Mouse (Mus musculus) frontal cortex, adult 2 months (tissue): ENCODE measurements around the gene Eml2. TPM values are rescaled to one million over a fixed set of nuclear protein-coding genes. Genes with fewer than 3 reads are reported as not detected.

Experiments used
- DNase-seq, 2 experiments: peaks; one replicate each; pipeline ENCODE4 v3.0.0; 2022; ENCODE audit warnings: low spot score in 1 of 2; ENCODE audit errors: extremely low spot score in 1 of 2
- polyA plus RNA-seq: library from polyadenylated mRNA; depleted of rRNA; stranded (reverse); fragments of >200 nt; gene quantifications from 2 replicates; pipeline ENCODE4 v1.2.3, GENCODE M21; 2012; rRNA removed

The Eml2 gene
- polyA plus RNA-seq, 1 experiment = 136 TPM

- no peak for DNase-seq
These were observed 77.2 kb downstream of the Eml2 start for GRCm38 (mm10) chr7:19253437-19253836.

- DNase-seq = no peak
These were observed 79.2 kb downstream of the Eml2 start for GRCm38 (mm10) chr7:19255395-19255794.

Other genes with a start within 250 kb of the Eml2 start
- gene Nanos2, start 189.0 kb upstream of the Eml2 start, polyA plus RNA-seq = 2.9 and 4.1 TPM in 2 replicates
- gene Mypop, start 185.2 kb upstream of the Eml2 start, polyA plus RNA-seq = 39.9 and 46.2 TPM in 2 replicates
- gene Irf2bp1, start 172.4 kb upstream of the Eml2 start, polyA plus RNA-seq = 29.0 and 30.5 TPM in 2 replicates
- gene Foxa3, start 152.9 kb upstream of the Eml2 start, polyA plus RNA-seq = not detected in 2 replicates
- gene Sympk, start 152.0 kb upstream of the Eml2 start, polyA plus RNA-seq = 118 and 120 TPM in 2 replicates
- 0.14 and 0.17 TPM in 2 replicates for gene Rsph6a, start 121.7 kb upstream of the Eml2 start, polyA plus RNA-seq
- gene Dmwd, start 100.2 kb upstream of the Eml2 start, polyA plus RNA-seq = 174 and 178 TPM in 2 replicates
- gene Dmpk, start 92.6 kb upstream of the Eml2 start, polyA plus RNA-seq = 50.3 and 59.6 TPM in 2 replicates
- gene Six5, start 81.8 kb upstream of the Eml2 start, polyA plus RNA-seq = 5.4 and 5.7 TPM in 2 replicates
- 1.1 and 1.4 TPM in 2 replicates for gene Gm4969, start 58.1 kb upstream of the Eml2 start, polyA plus RNA-seq
- gene Fbxo46, start 56.6 kb upstream of the Eml2 start, polyA plus RNA-seq = 8.4 and 9.0 TPM in 2 replicates
- gene Qpctl, start 27.1 kb upstream of the Eml2 start, polyA plus RNA-seq = 15.3 and 16.7 TPM in 2 replicates
- 70.7 and 83.9 TPM in 2 replicates for gene Snrpd2, start 26.7 kb upstream of the Eml2 start, polyA plus RNA-seq
- 11.0 and 11.9 TPM in 2 replicates for gene Gipr, start 10.3 kb upstream of the Eml2 start, polyA plus RNA-seq
- 7.4 and 7.7 TPM in 2 replicates for gene Gpr4, start 36.1 kb downstream of the Eml2 start, polyA plus RNA-seq
- gene Opa3, start 51.9 kb downstream of the Eml2 start, polyA plus RNA-seq = 40.9 and 41.0 TPM in 2 replicates
- 22.2 and 24.9 TPM in 2 replicates for gene Vasp, start 95.4 kb downstream of the Eml2 start, polyA plus RNA-seq
- gene Ppm1n, start 103.6 kb downstream of the Eml2 start, polyA plus RNA-seq = 0.48 and 0.62 TPM in 2 replicates
- 128 and 135 TPM in 2 replicates for gene Rtn2, start 106.2 kb downstream of the Eml2 start, polyA plus RNA-seq
- 6.3 and 22.4 TPM in 2 replicates for gene Fosb, start 133.6 kb downstream of the Eml2 start, polyA plus RNA-seq
- 49.9 and 53.6 TPM in 2 replicates for gene Ercc1, start 168.4 kb downstream of the Eml2 start, polyA plus RNA-seq
- gene Cd3eap, start 183.1 kb downstream of the Eml2 start, polyA plus RNA-seq = 12.7 and 15.2 TPM in 2 replicates
- 5.3 and 5.5 TPM in 2 replicates for gene Ppp1r13l, start 183.3 kb downstream of the Eml2 start, polyA plus RNA-seq
- gene Ercc2, start 205.6 kb downstream of the Eml2 start, polyA plus RNA-seq = 41.5 and 47.0 TPM in 2 replicates
- 2.6 TPM in 2 replicates for gene Klc3, start 227.7 kb downstream of the Eml2 start, polyA plus RNA-seq
- 0.90 and 1.4 TPM in 2 replicates for gene Ckm, start 228.4 kb downstream of the Eml2 start, polyA plus RNA-seq